Mouse (Mus musculus): ENCODE results near the gene Psme2. TPM values are rescaled to one million over a fixed set of nuclear protein-coding genes. Genes with fewer than 3 reads are reported as not detected.
A peak's percentile ranks its signal among the peaks of the same experiment; 100 is the strongest.

The Psme2 gene
- total RNA-seq, 2 experiments from 2014 or later, result 370 to 374 TPM

DNA sequence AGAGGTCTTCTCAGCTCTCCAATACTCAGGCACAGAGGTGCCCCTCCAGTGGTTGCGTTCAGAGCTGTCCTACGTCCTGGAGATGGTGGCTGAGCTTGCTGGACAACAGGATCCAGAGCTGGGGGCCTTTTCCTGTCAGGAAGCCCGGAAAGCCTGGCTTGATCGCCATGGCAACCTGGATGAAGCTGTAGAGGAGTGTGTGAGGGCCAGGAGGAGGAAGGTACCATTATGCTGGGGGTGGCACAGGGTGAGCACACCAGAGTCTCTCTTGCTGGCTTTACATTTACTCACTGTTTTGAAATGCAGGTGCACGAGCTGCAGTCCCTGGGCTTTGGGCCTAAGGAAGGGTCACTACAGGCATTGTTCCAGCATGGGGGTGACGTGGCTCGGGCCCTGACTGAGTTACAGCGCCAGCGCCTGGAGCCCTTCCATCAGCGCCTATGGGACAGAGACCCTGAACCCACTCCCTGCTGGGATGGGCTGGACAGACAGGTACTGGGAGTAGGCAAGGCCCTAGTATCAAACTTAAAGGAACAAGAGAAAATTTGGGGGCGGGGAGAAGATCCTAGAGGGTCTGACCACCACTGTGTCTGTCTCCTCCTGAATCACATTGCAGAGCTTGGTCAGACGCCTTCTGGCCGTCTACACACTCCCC lies 5.2 kb upstream of the Psme2 start:
- ATAC-seq (replicated peaks; ENCODE audit: poor library complexity), result no peak

DNA sequence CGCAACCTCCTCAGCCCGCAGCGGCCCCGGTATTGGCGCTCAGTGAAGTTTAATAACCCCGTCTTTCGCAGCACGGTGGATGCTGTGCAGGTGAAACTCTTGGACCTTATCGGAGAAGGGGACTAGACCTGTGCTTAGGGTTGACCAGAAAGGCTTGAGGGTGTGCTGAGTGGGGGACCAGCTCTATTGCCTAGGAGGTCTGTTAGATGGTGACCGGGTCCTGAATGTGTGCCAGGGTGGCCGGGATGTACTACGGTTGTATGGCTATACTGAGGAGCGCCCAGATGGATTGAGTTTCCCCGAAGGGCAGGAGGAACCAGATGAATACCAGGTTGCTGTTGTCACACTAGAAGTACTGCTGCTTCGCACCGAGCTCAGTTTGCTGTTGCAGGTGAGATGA lies 1.3 kb upstream of the Psme2 start:
- ATAC-seq (replicated peaks; ENCODE audit: poor library complexity), result no peak

DNA sequence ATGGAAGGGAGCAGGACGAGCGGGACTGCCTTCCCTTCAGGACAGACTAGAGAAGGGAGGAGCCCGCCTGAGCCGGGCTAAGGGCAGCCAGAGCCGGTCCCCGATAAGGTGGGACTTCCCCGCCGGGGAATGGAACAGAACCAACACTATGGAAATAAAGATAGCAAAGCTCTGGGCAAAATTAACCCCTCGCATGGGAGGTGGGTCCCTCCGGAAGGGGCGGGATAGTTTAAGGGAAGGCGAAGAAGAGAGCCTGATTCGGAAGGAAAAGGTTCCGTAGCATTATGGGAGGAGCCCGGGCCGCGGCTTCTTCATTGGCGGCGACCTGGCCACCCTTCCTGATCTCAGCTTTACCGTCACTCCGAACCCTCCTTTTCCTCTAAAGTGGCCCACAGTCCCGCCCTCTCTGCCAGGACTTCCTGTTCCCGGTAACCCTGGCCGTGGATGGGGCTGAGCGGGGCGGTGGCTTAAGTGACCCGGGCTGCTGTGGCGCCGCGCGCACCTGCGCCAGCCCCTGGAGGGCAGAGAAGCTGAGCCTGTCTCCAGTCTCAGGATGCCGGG lies 498 bp upstream of the Psme2 start, which contains the start of gene Rnf31:
TSS of gene Rnf31 (plus strand) at position 378 of the 561 bp plus-strand sequence.
- ATAC-seq (replicated peaks; ENCODE audit: poor library complexity), result peak; percentile 82

DNA sequence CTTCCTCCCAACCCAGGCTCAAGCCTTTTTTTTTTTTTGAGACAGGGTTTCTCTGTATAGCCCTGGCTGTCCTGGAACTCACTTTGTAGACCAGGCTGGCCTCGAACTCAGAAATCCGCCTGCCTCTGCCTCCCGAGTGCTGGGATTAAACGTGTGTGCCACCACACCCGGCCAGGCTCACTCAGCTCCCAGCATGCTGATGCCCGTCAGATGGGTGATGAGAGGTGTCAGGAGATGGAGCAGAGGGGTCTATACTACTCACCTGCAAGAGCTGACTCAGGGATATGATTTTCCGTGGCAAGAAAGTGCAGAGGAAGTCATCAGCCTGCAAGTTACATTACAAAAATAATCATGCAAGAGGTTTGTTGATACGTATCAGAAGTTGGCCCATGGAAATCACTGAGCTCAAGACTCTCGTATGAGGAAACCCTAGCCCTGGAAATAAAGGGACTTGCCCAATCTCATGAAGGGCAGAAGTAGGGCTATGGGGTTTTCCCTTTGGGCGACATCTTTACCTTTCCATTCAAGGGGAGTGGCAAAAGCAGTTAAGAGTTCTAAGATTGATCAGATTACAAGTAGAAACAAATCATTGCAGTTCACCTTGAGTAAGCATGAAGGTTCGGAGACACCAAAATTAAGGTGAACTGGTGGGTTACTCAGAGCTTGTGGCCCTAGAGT lies 1.0 kb downstream of the Psme2 start:
- no peak for ATAC-seq (replicated peaks; ENCODE audit: poor library complexity)

DNA sequence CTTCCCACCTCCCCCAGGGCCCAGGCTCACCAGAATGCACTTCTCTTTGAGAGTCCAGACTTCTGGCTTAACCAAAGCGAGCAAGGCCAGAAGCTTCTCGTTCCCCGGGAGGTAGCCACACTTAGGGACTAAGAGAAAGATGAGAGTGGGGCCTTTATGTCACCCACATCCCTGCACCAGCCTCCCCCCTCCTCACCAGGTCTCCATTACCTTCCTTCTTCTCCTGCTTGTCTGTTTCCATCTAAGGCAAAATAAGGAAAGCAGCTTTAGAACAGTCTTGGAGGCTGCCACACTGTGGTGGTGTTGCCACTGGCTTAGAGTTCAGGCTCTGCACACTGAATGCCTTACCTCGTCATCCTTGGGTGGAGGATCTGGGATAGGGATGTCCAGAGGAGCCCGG lies 1.6 kb downstream of the Psme2 start:
- ATAC-seq (replicated peaks; ENCODE audit: poor library complexity), result no peak

DNA sequence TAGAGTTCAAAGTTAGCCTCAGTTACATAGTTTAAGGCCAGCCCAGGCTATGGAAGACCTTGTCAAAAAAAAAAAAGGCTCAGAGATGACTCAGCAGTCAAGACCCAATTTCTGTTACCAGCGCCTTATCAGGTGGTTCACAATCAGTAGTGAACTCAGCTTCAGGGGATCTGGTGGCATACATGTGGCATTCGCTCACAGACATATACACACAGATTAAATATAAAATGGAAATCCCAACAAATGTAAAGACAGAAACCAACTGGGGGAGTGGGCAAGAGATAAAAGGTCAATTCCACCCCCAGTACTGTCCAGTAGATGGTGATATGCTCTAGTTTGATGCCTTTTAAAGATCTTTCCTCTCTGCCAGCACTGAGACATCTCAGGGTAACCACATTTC lies 4.8 kb downstream of the Psme2 start:
- peak; percentile 36 for ATAC-seq (replicated peaks; ENCODE audit: poor library complexity)

DNA sequence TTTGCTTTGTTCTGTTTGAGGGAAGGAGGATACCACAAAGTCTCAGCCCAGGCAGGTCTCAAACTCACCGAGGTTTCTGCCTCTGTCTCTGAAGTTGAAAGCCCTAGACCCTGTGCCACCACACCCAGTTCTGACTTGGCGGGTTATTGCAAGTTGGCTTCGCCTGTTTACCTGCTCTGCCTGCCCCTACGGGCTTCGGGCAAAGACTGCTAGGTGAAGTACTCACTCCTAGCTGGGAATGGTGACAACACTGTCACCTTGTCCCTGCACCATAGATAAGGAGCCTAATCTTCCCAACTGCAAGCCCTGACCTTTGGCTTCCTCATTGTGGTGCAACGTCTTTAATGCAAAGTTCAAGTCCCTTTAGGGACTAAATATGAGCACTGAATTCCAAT lies 5.3 kb downstream of the Psme2 start:
- peak; percentile 10; the same call in 1 of the 2 replicates for ATAC-seq (replicated peaks; ENCODE audit: poor library complexity)

DNA sequence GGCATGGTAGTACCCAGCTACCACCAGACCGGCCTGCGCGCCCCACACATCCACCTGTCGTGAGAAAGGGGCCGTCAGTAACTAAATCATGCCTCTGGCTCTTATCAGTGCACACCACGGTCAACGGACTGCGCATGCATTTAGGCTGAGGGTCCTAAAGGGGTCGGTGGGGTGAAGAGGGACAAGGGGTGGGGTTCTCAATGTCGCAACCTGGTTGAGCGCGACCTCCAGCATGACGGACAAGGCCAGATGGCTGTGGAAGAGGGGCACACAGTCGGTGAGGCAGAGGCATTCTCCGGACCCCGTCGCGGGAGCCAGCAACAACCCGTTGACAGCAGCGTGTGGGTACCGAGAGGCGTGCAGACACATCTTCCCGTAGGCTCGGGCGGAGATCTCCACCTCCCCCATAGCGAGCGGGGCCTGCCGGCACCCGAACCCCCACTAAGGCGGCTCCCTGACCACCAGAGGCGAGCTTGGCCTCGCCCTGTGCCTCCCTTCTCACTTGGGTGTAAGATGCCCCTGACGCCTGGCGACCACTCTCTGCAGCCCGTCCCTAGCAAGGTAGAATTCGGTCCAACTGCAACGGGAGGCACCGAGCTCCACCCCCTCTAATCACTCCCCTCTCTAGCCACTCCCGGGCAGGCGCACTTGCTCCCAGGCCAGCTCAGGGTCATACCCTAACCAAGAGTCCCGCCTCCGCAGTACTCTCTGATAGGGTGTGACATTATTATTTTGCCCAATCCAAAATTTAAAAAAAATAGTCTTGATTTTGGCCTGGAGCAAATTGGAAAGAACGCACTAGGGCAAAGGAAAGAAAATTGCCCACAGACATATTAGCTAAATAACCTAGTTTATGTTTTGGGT lies 6.0 kb downstream of the Psme2 start, which contains the start of gene Emc9:
TSS of gene Emc9 (minus strand) at position 601 of the 864 bp plus-strand sequence.
- ATAC-seq (replicated peaks; ENCODE audit: poor library complexity), result peak; percentile 83

DNA sequence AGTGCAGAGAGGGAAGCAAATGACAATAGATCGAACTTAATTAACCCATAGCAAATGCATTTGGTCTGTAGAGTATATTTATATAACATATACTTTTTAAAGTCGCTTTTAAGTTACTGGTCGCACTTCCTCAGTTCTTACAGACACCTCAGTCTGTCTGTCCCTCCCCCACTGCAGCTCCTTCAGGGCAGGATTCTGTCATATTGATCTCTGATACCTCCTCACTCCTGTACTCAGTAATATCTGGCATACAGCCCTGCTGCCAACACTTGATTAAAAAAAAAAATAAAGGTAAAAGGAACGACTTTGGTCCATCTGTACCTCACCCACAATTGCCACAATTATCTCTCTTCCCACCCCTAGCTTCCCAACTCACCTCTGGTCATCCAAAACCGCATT lies 6.6 kb downstream of the Psme2 start:
- no peak for ATAC-seq (replicated peaks; ENCODE audit: poor library complexity)

DNA sequence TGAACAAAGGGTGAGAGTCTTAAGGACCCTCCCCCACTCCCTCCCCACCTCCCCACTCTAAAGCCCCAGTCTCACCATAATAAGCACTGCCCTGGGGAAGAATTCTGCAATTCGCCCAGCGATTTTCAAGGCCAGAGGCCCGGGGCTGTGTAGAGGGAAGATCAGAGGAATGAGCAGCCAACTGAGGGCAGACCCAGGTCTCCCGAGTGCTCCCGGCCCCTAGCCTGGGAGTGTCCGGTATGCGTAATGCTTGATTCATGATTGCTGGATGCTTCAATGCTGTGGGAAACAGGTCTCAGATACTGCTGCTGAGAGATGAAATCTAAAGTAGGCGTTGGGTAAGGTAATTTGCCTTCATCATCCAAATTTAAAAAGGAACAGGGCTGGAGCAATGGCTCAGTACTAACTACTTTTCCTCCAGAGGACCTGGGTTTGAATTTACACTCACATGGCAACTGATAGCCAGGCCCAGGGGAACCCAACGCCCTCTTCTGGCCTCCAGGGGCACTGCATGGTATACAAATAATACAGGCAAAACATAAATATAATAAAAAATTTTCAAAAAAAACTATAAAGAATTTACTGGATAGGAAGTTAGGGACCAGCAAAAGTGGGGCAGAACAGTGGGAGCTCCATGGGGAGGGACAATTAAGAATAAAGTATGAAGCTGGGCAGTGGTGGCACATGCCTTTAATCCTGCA lies 8.8 kb downstream of the Psme2 start:
- no peak for ATAC-seq (replicated peaks; ENCODE audit: poor library complexity)

DNA sequence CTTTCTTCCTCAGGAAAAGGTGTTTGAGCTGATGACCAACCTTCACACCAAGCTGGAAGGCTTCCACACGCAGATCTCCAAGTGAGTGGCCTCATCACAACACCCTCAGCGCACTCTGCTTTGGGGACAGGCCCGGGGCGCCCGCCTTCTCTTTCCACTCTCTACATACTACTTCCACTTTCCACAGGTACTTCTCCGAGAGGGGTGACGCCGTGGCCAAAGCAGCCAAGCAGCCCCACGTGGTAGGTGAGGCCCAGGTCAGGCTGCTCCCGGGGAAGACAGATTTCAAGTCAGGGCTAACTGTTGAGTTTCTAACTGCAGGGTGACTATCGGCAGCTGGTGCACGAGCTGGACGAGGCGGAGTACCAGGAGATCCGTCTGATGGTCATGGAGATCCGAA lies 10.2 kb downstream of the Psme2 start:
- no peak for ATAC-seq (replicated peaks; ENCODE audit: poor library complexity)

DNA sequence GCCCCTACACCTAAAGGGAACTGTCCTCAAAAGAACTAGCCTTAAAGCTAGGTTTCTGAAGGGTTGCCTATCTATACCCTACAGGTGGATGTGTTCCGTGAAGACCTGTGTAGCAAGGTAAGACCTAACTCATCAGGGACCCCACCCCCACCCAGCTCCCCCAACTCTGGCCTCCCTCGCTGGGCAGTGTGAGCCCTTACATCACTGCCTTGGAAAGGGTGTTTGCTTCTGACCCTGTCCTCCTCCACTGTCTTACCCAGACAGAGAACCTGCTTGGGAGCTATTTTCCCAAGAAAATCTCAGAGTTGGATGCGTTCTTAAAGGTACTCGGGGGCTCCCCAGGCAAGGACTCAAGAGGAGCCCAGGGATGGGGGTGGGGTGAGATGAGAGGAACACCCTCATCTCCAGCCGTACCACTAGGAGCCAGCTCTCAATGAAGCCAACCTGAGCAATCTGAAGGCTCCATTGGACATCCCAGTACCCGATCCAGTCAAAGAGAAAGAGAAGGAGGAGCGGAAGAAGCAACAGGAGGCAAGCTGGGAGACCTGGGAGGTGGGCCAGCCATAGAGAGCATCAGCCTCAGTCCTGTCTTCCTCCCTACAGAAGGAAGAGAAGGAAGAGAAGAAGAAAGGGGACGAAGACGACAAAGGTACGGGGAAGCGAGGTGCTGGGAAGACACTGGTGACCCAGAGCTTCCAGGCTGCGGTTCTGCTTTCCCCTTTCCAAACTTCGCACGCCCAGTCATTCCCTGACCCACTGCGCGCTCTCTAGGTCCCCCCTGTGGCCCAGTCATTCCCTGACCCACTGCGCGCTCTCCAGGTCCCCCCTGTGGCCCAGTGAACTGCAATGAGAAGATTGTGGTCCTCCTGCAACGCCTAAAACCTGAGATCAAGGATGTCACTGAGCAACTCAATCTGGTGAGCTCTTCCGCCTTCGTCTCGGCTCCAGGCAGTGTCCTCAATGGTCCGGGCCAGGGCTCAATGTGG lies 11.1 kb downstream of the Psme2 start:
- ATAC-seq (replicated peaks; ENCODE audit: poor library complexity), result no peak

DNA sequence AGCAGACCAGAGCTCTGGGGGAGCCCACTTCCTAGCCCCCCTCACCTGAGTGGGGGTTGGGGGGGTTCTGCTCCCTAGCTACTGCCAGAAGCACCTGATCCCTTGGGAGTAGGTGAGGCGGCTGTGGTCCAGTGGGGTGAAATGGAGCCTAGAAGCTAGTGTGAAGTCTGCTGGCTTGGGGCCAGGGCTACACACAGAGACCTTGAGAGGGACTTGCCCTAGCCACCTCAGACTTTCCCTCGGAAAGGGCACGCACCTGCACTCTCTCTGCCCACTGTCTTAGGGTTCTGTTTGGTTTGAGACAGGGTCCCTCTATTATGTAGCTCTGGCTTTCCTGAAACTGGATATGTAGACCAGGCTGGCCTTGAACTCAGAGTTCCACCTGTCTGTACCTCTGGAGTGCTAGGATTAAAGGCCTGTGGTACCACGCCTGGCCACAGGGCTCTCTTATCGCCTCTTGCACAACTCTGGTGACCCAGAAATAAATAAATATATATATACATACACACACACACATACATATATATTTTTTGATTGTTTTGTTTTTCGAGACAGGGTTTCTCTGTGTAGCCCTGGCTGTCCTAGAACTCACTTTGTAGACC lies 12.1 kb downstream of the Psme2 start:
- peak; percentile 54 for ATAC-seq (replicated peaks; ENCODE audit: poor library complexity)

DNA sequence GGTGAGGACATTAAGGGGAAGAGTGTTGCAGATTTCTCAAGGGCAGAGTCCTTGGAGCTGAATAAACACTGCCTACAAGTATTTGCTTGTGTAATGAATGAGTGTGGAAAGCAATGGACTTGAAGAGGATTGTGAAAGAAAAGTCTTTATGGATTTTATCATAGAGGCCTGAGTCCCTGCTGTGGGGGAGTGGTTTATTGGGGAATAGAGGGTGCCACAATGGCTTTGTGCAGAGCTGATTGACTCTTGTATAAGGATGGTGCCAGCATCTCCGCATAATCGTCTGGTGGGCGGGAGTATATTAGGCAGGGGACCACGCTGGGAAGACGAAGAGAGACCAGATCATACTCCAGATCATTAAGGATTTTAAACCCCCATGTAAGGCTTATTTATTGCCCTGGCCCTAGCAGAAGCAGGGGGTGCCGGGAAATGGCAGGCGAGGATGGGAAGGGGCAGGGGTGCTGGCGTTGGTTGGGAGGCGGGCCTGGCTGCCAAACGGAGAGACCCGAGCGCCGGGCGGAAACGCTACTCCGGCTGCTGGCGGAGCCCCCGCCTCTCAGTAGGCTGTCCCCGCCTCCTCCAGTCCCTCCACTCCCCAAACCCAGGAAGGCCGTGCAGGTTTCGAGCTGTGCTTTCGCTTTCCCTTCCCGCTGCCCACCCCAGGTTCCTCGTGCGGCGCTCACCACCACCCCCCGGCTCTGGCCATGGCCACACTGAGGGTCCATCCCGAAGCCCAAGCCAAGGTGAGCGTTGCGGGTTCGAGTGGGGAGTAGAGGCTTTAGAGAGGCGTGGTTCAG lies 12.8 kb downstream of the Psme2 start, which contains the start of gene Psme1:
TSS of gene Psme1 (plus strand) at position 253 of the 797 bp plus-strand sequence.
- ATAC-seq (replicated peaks; ENCODE audit: poor library complexity), result peak; percentile 87

DNA sequence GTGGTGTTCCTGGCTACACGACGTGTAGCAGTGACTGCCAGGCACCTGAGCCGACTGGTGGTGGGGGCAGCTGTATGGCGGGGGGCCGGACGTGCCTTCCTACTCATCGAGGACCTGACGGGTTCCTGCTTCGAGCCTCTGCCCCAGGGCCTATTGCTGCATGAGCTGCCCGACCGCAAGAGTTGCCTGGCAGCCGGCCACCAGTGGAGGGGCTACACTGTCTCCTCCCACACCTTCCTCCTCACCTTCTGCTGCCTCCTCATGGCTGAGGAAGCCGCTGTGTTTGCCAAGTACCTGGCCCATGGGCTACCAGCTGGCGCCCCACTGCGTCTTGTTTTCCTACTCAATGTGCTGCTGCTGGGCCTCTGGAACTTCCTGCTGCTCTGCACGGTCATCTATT lies 14.5 kb downstream of the Psme2 start:
- ATAC-seq (replicated peaks; ENCODE audit: poor library complexity), result peak; percentile 13; the same call in 1 of the 2 replicates

DNA sequence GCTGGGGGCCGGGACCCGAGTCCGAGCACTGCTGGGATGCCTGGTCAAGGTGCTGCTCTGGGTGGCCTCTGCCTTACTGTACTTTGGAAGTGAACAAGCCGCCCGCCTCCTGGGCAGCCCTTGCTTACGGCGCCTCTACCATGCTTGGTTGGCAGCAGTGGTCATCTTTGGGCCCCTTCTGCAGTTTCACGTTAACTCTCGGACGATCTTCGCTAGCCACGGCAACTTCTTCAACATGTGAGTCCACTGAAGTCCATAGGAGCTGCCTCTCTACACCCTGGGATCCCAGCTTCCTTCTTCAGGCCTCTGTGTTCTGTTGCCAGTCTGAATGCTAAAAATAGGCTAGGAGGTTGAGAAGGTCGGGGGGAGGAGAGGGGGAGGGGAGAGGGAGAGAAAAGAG lies 15.2 kb downstream of the Psme2 start:
- no peak for ATAC-seq (replicated peaks; ENCODE audit: poor library complexity)

DNA sequence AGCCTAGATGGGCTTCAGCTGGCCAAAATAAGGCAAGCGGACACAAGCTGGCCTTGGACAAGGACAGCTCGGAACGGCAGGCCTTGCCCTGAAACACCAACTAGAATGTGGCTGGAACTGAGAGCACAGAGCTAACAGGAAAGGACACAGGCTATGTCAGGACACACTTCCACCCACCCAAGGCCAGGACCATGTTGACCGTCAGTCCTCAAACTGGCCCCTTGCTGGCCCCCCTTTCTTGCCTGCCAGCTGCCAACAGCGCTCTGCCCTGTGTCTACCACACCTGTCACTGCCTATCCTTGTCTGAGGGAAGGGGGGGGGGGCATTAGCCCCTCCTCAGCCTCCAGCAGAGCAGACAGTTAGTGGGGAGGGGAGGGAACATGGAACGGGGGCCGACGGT lies 15.6 kb downstream of the Psme2 start, which contains the start of gene Fitm1:
TSS of gene Fitm1 (plus strand) at position 316 of the 400 bp plus-strand sequence.
- ATAC-seq (replicated peaks; ENCODE audit: poor library complexity), result no peak

DNA sequence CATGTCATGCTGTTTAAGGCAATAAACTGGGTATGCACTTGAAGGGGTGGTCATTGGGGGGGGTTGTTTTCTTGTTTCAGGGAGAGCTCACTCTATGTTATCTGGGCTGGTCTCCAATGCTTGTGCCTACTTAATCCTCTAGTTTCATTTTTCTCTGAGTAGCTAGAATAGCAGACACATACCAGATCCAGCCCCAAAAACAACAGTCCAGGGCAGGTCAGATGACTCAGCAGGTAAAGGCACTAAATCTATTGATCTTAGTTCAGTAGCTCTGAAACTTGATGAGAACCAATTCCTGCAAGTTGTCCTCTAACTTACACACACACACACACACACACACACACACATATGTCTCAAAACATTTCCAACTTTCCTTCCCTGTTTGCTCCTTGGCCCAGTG lies 19.2 kb downstream of the Psme2 start:
- no peak for ATAC-seq (replicated peaks; ENCODE audit: poor library complexity)
